19 mouse cellular contexts compared by ENCODE assay signal in genomic region chr9:45637346-45637745, GRCm38 (mm10).
DNase-seq lines count a peak whose midpoint lies in the region.
"Had no signal": no experiment of that assay in that cellular context is flagged by ENCODE, and none has a peak within 500 bp of the region (broad histone marks: within the 10 kb centered on the region; RNA-seq: fewer than 3 reads in every experiment).

No protein-coding gene starts in this region.

- peak; percentile 81 to 82 for DNase-seq in cerebellum, postnatal 10 days
- no peak for DNase-seq in cerebellum, adult 11 months
- peak; percentile 67 for DNase-seq in layer of hippocampus, adult 11-12 months (ENCODE audit: low spot score)
- DNase-seq in layer of hippocampus, adult 9-10 months (ENCODE audit: low spot score), result no peak
- DNase-seq in cerebellum, postnatal 25 days, result peak; percentile 42 to 47
- peak; percentile 78 for DNase-seq in layer of hippocampus, adult 9-11 months
- DNase-seq in T-cell, adult 2 months (ENCODE audit: low spot score), result no peak
- DNase-seq: adrenal gland, adult 2 months; B cell, adult 2 months; gastrocnemius, postnatal 25 days; heart, adult 11 months; heart, postnatal 4 days; kidney, adult 8-10 months; kidney, postnatal 4 days; liver, postnatal 0 days; lung, postnatal 36 days; right cerebral cortex, adult 18-20 months; spleen, adult 18-20 months; thymus, postnatal 14 days had no signal

Comparison
In these comparisons a context has a peak if more than half of its experiments do, and no peak if none do; other contexts are left out.
1. DNase-seq: peak in cerebellum, postnatal 10 days (2 of 2), layer of hippocampus, adult 11-12 months (single experiment), cerebellum, postnatal 25 days (2 of 2) and layer of hippocampus, adult 9-11 months (single experiment); none in cerebellum, adult 11 months (single experiment), layer of hippocampus, adult 9-10 months (single experiment) and T-cell, adult 2 months (single experiment).